Mouse (Mus musculus): ENCODE data around the gene Bcl7c.

DNA sequence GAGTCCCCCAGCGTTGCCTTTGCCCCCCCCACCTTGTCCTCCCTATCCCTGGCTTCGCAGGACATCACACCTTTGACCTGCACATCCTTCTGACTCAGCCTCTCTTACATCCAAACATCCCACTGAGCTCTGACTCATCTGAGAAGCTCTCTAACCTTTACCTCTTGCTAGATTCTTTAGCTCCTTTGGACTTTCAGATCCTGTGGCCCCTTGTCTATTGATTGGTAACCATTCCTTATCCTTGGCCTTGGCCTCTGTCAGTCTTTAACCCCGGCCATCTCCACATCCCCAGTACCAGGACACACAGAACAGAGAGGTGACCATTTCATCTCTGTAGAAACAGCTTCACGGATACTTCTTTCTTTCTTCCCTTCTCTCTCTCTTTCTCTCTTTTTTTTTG is 21.4 kb upstream of the Bcl7c start:
- TF ChIP-seq ZC3H11A (IDR thresholded peaks at IDR 0.05; ENCODE audit: borderline replicate concordance, low read depth, low read length): no peak
- no peak for TF ChIP-seq MAFK (IDR thresholded peaks at IDR 0.05; ENCODE audit: insufficient read depth, low read depth, low read length)
- no peak for TF ChIP-seq CHD2 (IDR thresholded peaks at IDR 0.05; ENCODE audit: low read depth, low read length)
- no peak for TF ChIP-seq HCFC1 (IDR thresholded peaks at IDR 0.05; ENCODE audit: borderline replicate concordance, insufficient read depth, low read length)
